Mouse (Mus musculus): Measurements from ENCODE around the gene Esr1. TPM values are rescaled to one million over a fixed set of nuclear protein-coding genes. Genes with fewer than 3 reads are reported as not detected.
"Not testable (repeated sequence)": the region's sequence is repeated elsewhere in the genome, so short reads cannot be mapped to it uniquely, and the experiment has no call there.

The Esr1 gene
- polyA plus RNA-seq, 1 experiment from 2014 or later: 0.82 TPM

DNA sequence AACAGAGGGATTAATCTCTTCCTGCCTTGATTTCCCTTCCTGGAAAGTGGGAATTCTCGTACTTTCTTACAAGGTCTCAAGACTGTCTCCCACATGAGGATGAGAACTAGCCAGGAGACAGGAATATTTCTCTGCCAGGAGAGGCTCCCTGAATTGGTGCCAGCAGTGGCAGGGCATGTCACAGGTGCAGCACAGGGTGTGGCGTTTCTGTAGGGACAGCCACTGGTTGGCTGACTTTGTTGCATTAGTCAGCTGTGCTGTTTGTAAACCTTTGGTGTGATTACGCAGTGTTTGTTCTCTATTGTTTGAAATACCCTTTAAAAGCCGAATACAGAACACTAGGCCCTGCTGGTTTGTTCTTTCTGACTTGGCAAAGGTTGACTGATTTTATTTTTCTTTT lies 11.8 kb upstream of the Esr1 start:
- H3K4me1 ChIP-seq: no peaks in the 10 kb centered on the region
- H3K9me3 ChIP-seq: no peaks in the 10 kb centered on the region
- no peak overlapping the region for H3K27ac ChIP-seq
- H3K4me3 ChIP-seq: no peak overlapping the region
- WGBS: 81% methylated on average over 4 of the region's 4 CpGs
- no peaks in the 10 kb centered on the region for H3K27me3 ChIP-seq
- no peak overlapping the region for H3K4me2 ChIP-seq
- H3K9ac ChIP-seq: no peak overlapping the region
- H3K36me3 ChIP-seq: no peaks in the 10 kb centered on the region
- ATAC-seq (ENCODE audit: insufficient number of reproducible peaks, low FRiP score, low TSS enrichment, low read depth): no peak

DNA sequence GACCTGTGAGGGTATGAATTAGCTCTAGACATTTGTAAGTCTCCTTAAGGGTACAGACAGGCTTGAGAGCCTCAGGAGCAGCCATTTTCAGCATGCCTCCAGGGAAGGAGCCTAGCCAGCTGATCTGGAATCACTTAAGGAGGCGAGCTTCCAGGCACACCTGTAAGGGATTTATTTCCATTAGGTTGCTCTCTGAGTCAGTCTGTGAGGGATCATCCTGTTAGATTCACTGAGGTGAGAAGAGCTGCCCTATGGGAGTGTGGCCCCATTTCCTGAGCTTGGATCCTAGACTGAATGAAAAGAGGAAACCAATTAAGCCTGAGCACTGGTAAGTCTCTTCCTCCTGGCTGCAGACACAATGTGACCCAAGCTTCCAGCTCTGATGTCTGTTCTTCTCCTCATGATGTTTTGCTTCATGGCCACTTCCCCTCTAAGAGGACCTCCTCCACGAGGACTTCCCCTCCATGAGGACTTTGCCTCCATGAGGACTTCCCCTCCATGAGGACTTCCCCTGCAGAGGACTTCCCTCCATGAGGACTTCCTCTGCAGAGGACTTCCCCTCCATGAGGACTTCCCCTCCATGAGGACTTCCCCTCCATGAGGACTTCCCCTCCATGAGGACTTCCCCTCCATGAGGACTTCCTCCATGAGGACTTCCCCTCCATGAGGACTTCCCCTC lies 10.5 kb upstream of the Esr1 start:
- ATAC-seq (ENCODE audit: insufficient number of reproducible peaks, low FRiP score, low TSS enrichment, low read depth): no peak
- Histone ChIP-seq H3K4me1 (no peaks in the 10 kb centered on the region), H3K27me3 (no peaks in the 10 kb centered on the region), H3K36me3 (no peaks in the 10 kb centered on the region), H3K4me3 (no peak overlapping the region), H3K27ac (no peak overlapping the region), H3K9ac (no peak overlapping the region), H3K4me2 (no peak overlapping the region), H3K9me3 (no peaks in the 10 kb centered on the region)
- WGBS: 37% methylated on average over 2 of the region's 2 CpGs

DNA sequence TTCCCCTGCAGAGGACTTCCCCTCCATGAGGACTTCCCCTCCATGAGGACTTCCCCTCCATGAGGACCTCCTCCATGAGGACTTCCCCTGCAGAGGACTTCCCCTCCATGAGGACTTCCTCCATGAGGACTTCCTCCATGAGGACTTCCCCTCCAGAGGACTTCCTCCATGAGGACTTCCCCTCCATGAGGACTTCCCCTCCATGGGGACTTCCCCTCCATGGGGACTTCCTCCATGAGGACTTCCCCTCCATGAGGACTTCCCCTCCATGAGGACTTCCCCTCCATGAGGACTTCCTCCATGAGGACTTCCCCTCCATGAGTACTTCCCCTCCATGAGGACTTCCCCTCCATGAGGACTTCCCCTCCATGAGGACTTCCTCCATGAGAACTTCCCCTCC lies 9.8 kb upstream of the Esr1 start:
- not testable (repeated sequence) for H3K9me3 ChIP-seq; ATAC-seq (ENCODE audit: insufficient number of reproducible peaks, low FRiP score, low TSS enrichment, low read depth); H3K27me3 ChIP-seq; H3K27ac ChIP-seq; H3K9ac ChIP-seq; H3K4me2 ChIP-seq; H3K4me1 ChIP-seq; H3K4me3 ChIP-seq; H3K36me3 ChIP-seq

- H3K4me1 ChIP-seq: no peaks in the 10 kb centered on the region
- WGBS: 78% methylated on average over 4 of the region's 4 CpGs
- no peak overlapping the region for H3K4me3 ChIP-seq
- H3K9ac ChIP-seq: no peak overlapping the region
- no peaks in the 10 kb centered on the region for H3K36me3 ChIP-seq
- H3K27me3 ChIP-seq: no peaks in the 10 kb centered on the region
- ATAC-seq (ENCODE audit: insufficient number of reproducible peaks, low FRiP score, low TSS enrichment, low read depth): no peak
- no peak overlapping the region for H3K27ac ChIP-seq
- H3K4me2 ChIP-seq: no peak overlapping the region
- H3K9me3 ChIP-seq: no peaks in the 10 kb centered on the region
Measured at GRCm38 (mm10) chr10:4602466-4602865, 8.9 kb upstream of the Esr1 start.

DNA sequence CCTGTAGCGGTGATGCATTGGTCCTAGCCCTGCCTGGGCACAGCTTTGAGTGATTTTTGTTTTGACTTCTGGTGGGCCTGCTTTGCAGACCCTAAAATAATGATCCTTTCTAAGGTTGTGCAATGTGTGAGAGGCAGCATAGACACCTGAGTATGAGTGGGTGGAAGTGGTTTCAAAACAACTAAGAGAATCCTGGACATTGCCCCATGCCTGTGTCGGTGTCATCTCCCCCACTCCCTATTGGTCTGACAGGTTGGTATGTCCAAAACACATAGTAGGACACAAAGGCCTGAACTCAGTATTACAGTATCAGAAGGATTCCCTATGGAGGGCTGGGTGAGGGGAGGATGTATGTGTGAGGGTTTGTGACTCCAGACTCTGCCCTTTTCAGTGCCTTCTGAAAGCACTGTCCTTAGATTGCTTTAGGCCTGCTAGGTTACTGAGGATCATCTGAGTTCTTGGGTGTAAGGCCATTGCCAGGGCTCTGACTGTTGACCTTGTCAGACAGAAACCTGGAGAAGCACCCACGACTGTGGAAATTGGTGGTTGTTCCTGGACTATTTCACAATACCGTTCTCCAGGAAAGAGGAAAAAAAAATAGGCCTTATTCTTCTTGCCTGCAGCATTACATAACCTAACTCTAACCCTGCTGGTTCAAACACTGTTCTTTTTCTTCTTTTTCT lies 6.7 kb upstream of the Esr1 start:
- ATAC-seq (ENCODE audit: insufficient number of reproducible peaks, low FRiP score, low TSS enrichment, low read depth): no peak

DNA sequence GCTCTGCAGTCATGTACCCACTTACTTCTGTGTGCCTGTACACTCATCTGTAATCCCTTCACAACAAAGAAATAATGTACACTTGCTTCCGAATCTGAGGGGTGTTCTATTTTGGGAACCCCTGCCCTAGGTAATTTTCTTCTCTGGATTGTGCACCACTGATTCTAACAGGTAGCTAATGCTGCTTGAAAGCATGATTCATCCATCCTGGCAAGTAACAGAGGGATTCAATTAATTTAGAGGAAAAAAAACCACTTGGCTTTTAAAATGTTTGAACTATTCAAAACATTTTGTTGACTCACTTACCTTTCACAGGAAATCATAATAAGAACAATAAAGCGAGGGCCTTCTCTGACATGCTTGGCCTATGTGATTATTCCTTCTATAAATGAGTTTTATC lies 1.2 kb upstream of the Esr1 start:
- peaks cover 8% of the 10 kb centered on the region; the same call in 1 of the 2 replicates for H3K4me1 ChIP-seq
- H3K4me3 ChIP-seq: no peak overlapping the region
- H3K9ac ChIP-seq: no peak overlapping the region
- no peaks in the 10 kb centered on the region for H3K9me3 ChIP-seq
- 47% methylated on average over 2 of the region's 2 CpGs for WGBS
- no peak overlapping the region for H3K27ac ChIP-seq
- ATAC-seq (ENCODE audit: insufficient number of reproducible peaks, low FRiP score, low TSS enrichment, low read depth): no peak
- H3K4me2 ChIP-seq: no peak overlapping the region
- no peaks in the 10 kb centered on the region for H3K36me3 ChIP-seq
- no peaks in the 10 kb centered on the region for H3K27me3 ChIP-seq

More for the DNA sequence above, 6.7 kb upstream of the Esr1 start:
- 76% methylated on average over 4 of the region's 4 CpGs for WGBS
- no peaks in the 10 kb centered on the region for H3K4me1 ChIP-seq
- no peaks in the 10 kb centered on the region for H3K36me3 ChIP-seq
- no peaks in the 10 kb centered on the region for H3K9me3 ChIP-seq
- H3K27ac ChIP-seq: no peak overlapping the region
- no peak overlapping the region for H3K4me2 ChIP-seq
- no peaks in the 10 kb centered on the region for H3K27me3 ChIP-seq
- no peak overlapping the region for H3K4me3 ChIP-seq
- no peak overlapping the region for H3K9ac ChIP-seq

DNA sequence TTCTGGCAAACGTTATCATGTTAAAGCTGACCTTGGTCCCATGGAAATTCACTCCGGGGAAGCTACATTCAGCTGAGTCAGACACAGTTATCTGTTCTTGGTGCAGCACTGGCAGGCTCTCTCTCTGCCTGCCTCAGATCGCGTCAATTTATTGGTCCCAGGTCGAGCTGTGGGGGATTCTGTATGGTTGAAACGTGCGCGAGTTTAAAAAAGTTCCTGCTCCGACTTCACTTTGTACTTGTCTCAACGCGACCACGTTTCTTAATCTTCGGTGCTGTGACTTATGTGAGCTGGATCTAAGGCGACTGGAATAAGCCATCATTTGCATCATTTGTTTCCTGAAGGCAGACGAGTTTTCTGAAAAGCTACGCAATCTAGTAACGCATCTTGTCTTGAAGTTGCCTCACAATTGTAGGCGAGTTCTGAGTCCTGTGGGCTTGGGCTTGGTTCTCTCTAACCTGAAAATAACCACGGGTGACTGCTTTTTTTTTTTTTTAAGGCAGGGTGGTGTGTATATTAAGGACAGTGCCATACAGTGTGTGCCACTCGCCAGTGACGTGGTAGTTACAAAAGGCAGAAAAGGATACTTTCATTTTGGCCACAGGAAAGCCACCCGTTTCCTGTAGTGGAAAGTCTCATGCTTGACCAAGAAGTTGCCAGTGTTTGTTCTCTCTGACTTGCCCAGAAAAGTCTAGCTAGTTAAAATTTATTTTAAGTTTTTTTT lies 1.1 kb downstream of the Esr1 start:
- peak overlapping the region; percentile 36 for H3K4me3 ChIP-seq

GRCm38 (mm10) chr10:4618026-4618425 lies 6.6 kb downstream of the Esr1 start:
- Histone ChIP-seq H3K27ac (no peak overlapping the region), H3K9ac (no peak overlapping the region), H3K36me3 (no peaks in the 10 kb centered on the region), H3K27me3 (no peaks in the 10 kb centered on the region), H3K9me3 (no peaks in the 10 kb centered on the region), H3K4me3 (no peak overlapping the region), H3K4me1 (peaks cover 9% of the 10 kb centered on the region; the same call in 1 of the 2 replicates), H3K4me2 (no peak overlapping the region)
- ATAC-seq (ENCODE audit: insufficient number of reproducible peaks, low FRiP score, low TSS enrichment, low read depth): no peak
- 62% methylated on average over 2 of the region's 2 CpGs for WGBS

More for the DNA sequence above, 1.1 kb downstream of the Esr1 start:
- H3K27me3 ChIP-seq: no peaks in the 10 kb centered on the region
- peak; percentile 80 for ATAC-seq (ENCODE audit: insufficient number of reproducible peaks, low FRiP score, low TSS enrichment, low read depth)
- no peak overlapping the region for H3K9ac ChIP-seq
- H3K9me3 ChIP-seq: no peaks in the 10 kb centered on the region
- peak overlapping the region; percentile 72 for H3K27ac ChIP-seq
- H3K4me1 ChIP-seq: peaks cover 8% of the 10 kb centered on the region; the same call in 1 of the 2 replicates
- no peaks in the 10 kb centered on the region for H3K36me3 ChIP-seq
- WGBS: 26% methylated on average over 22 of the region's 22 CpGs
- H3K4me2 ChIP-seq: peak overlapping the region; percentile 54

DNA sequence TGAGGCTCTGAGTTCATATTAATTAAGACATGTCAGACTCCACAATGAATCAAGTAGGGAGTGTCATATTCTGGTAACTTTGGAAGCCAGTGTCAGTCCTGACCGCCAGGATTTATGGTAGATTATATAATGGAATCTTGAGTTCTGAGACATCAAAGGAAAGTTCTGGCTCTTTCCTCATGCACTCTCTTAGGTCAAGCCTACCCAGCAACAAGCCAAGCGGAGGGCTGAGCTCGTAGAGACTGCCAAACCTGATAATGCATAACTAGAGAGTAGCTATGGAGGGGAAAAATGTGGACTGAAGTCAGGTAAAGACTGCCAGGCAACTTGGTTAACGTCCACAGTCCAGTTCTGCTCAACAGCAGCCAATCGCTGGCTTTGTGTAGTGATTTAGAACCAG lies 7.3 kb downstream of the Esr1 start:
- H3K4me2 ChIP-seq: no peak overlapping the region
- H3K27me3 ChIP-seq: no peaks in the 10 kb centered on the region
- H3K4me3 ChIP-seq: no peak overlapping the region
- no peak for ATAC-seq (ENCODE audit: insufficient number of reproducible peaks, low FRiP score, low TSS enrichment, low read depth)
- no peak overlapping the region for H3K9ac ChIP-seq
- WGBS: 56% methylated on average over 5 of the region's 5 CpGs
- H3K4me1 ChIP-seq: peaks cover 9% of the 10 kb centered on the region; the same call in 1 of the 2 replicates
- no peak overlapping the region for H3K27ac ChIP-seq
- no peaks in the 10 kb centered on the region for H3K36me3 ChIP-seq
- no peaks in the 10 kb centered on the region for H3K9me3 ChIP-seq

GRCm38 (mm10) chr10:4619426-4619825 lies 8.0 kb downstream of the Esr1 start:
- H3K27ac ChIP-seq; H3K4me2 ChIP-seq; H3K27me3 ChIP-seq; H3K4me1 ChIP-seq; ATAC-seq (ENCODE audit: insufficient number of reproducible peaks, low FRiP score, low TSS enrichment, low read depth); H3K9ac ChIP-seq; H3K4me3 ChIP-seq; H3K9me3 ChIP-seq; H3K36me3 ChIP-seq: not testable (repeated sequence)
- 50% methylated on average over 1 of the region's 1 CpGs for WGBS

GRCm38 (mm10) chr10:4620596-4621504 lies 9.5 kb downstream of the Esr1 start:
- Histone ChIP-seq H3K4me2 (peak overlapping the region; percentile 17; the same call in 1 of the 2 replicates), H3K4me1 (peaks cover 9% of the 10 kb centered on the region; the same call in 1 of the 2 replicates), H3K27me3 (no peaks in the 10 kb centered on the region), H3K4me3 (no peak overlapping the region), H3K9me3 (no peaks in the 10 kb centered on the region), H3K36me3 (no peaks in the 10 kb centered on the region), H3K9ac (no peak overlapping the region), H3K27ac (peak overlapping the region; percentile 23; the same call in 1 of the 2 replicates)
- peak; percentile 63; the same call in 1 of the 2 replicates for ATAC-seq (ENCODE audit: insufficient number of reproducible peaks, low FRiP score, low TSS enrichment, low read depth)
- WGBS: 36% methylated on average over 24 of the region's 24 CpGs

All from limb, embryonic 15.5 days (tissue).